Mouse (Mus musculus) stomach, embryonic 15.5 days (tissue): ENCODE results near the gene B3galt5. TPM values are rescaled to one million over a fixed set of nuclear protein-coding genes. Genes with fewer than 3 reads are reported as not detected.
A peak's percentile ranks its signal among the peaks of the same experiment; 100 is the strongest.

Experiments
- ATAC-seq: fragments of 200-750 bp; cut with Nextera tagmentation; 2 replicates; pipeline ENCODE4 v1.8.0; 2017; ENCODE audit warnings: low read depth, moderate number of reproducible peaks, moderate TSS enrichment; ENCODE audit not compliant: insufficient read depth, low FRiP score
- H3K27ac ChIP-seq: fragments of 300-500 bp; sonication (generic); 2 replicates; pipeline ENCODE4 v1.5.1; 2015; ENCODE audit warnings: mild to moderate bottlenecking, inconsistent platforms
- H3K27me3 ChIP-seq: fragments of 300-500 bp; sonication (generic); replicated peaks from 2 replicates; pipeline ENCODE4 v1.6.1; 2015; ENCODE audit warnings: inconsistent platforms
- H3K36me3 ChIP-seq: fragments of 300-500 bp; sonication (generic); 2 replicates; pipeline ENCODE4 v1.6.1; 2015; ENCODE audit warnings: inconsistent platforms
- H3K4me1 ChIP-seq: fragments of 300-500 bp; sonication (generic); 2 replicates; pipeline ENCODE4 v1.6.1; 2015; ENCODE audit warnings: inconsistent platforms
- H3K4me2 ChIP-seq: fragments of 300-500 bp; sonication (generic); 2 replicates; pipeline ENCODE4 v1.6.1; 2015; ENCODE audit warnings: mild to moderate bottlenecking, inconsistent platforms
- H3K4me3 ChIP-seq: fragments of 300-500 bp; sonication (generic); replicated peaks from 2 replicates; pipeline ENCODE4 v1.5.1; 2015; ENCODE audit warnings: inconsistent platforms
- H3K9ac ChIP-seq: fragments of 300-500 bp; sonication (generic); 2 replicates; pipeline ENCODE4 v1.6.1; 2015; ENCODE audit warnings: inconsistent platforms
- H3K9me3 ChIP-seq: fragments of 300-500 bp; sonication (generic); 2 replicates; pipeline ENCODE4 v1.6.1; 2016; ENCODE audit warnings: inconsistent platforms
- WGBS: fragments of 180-500 bp; shearing (Covaris S2); methylation state at CpG from one replicate; pipeline ENCODE4 v1.1.7; 2015; 5-methylcytosine and 5-hydroxymethylcytosine counted together
- polyA plus RNA-seq: library from polyadenylated mRNA; unstranded; fragments of >200 nt; fragmentation: Nextera tagmentation; extraction: Ambion mirVana; gene quantifications from 2 replicates; pipeline ENCODE4 v1.2.1, GENCODE M21; 2015

B3galt5 gene
- polyA plus RNA-seq, result 0.35 and 0.48 TPM in 2 replicates

DNA sequence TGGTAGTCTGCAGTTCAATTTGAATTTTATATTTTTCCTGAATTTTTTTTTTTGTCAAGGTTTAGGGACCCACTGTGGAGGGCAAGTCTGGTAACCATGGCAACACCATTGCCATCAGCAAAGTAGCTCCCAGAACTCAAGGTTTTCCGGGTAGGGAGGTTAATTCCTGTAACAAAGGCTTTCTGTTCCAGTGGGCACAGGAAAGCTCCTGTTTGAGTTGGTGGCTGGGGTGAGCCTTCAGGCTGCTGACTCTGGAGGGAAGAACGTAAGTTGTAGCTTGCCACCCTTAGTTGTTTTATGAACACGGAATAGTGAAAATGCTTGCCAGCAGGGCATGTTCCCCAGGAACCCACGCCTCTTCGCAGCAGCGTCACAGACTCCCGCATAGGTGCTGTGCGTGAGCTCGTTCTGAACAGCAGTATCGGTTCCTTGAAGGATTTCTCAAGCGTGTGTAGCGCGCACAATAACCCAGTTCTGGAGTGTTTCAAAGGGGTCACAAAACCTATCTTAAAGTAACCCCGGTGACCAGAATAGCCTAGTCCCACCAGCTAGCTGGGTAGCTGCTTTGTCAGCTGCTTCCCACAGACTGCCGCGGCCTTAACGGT is at the start of gene B3galt5:
TSS of gene B3galt5 (plus strand) at position 436 of the 605 bp plus-strand sequence.
- Histone ChIP-seq H3K4me3 (no peak within 1 kb of the TSS), H3K36me3 (no peaks in the 10 kb centered on the region), H3K9me3 (no peaks in the 10 kb centered on the region), H3K4me1 (no peaks in the 10 kb centered on the region), H3K4me2 (no peak within 1 kb of the TSS), H3K27me3 (no peaks in the 10 kb centered on the region), H3K9ac (no peak within 1 kb of the TSS), H3K27ac (no peak within 1 kb of the TSS)
- ATAC-seq, result no peak
- WGBS, result 76% methylated on average over 17 of the region's 17 CpGs

GRCm38 (mm10) chr16:96187619-96188018 is 48.0 kb upstream of the B3galt5 start:
- ATAC-seq, result no peak
- Histone ChIP-seq H3K27me3 (no peaks in the 10 kb centered on the region), H3K4me1 (no peaks in the 10 kb centered on the region), H3K4me3 (no peak overlapping the region), H3K4me2 (no peak overlapping the region), H3K9ac (no peak overlapping the region), H3K9me3 (no peaks in the 10 kb centered on the region), H3K27ac (no peak overlapping the region), H3K36me3 (no peaks in the 10 kb centered on the region)
- 82% methylated on average over 5 of the region's 5 CpGs for WGBS

DNA sequence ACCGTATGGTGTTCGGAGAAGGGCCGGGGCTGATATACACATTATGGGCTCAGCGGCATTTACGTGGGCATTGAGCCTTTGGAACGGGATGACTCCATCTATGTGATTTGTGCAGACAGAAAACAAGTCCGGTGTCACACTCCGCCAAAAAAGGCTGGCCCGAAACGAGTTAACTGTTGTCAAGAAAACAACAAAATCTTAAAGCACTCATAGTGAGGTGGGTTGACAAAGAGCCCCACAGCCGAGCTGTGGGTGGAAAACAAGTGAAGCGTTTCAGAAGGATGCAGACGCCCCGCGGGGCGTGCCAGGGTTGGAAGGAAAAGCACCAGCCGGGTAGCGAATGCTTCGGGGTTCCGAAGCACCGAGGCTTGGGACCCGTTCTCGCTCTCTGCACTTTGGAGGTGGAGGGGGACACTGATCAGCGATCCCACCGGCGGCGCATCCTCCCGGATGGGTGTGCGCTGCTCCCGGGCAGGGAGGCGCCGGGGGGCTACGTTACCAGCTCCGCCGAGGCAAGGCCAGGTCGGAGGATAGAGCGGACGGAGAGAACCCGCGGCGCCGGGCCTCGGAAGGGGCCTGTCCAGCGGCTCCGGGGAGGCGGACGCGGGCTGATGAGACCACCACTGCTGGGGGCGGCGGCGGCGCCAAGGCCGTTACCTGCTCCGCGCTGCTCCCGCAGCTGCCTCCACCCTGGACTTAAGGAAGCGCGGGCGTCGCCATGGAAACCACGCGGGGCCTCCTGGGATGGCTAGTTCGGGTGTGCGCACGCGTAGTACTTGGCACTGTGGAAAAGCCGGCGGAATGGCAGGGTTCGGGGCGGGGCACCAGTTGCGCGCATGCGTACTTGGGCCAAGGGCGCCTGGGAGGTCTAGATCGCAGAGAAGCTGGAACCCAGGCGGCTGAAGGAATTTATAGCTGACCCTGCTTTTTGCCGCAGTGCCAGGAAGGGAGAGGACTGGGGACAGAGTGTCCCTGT is 43.8 kb upstream of the B3galt5 start, which contains the start of gene Lca5l:
TSS of gene Lca5l (minus strand) at position 741 of the 976 bp plus-strand sequence.
- peak; percentile 98 for ATAC-seq
- under 1% methylated on average over 77 of the region's 77 CpGs for WGBS
- Histone ChIP-seq H3K36me3 (no peaks in the 10 kb centered on the region), H3K27ac (peak within 1 kb of the TSS; percentile 68; the same call in 1 of the 2 replicates), H3K4me3 (peak within 1 kb of the TSS; percentile 76), H3K27me3 (no peaks in the 10 kb centered on the region), H3K9me3 (no peaks in the 10 kb centered on the region), H3K4me1 (no peaks in the 10 kb centered on the region), H3K4me2 (peak within 1 kb of the TSS; percentile 73), H3K9ac (peak within 1 kb of the TSS; percentile 66)

GRCm38 (mm10) chr16:96199913-96200701 is 35.5 kb upstream of the B3galt5 start, which contains the start of gene Sh3bgr:
Gene Sh3bgr, plus strand, starts transcription at chr16:96200450.
- Histone ChIP-seq H3K27ac (peak within 1 kb of the TSS; percentile 67), H3K36me3 (no peaks in the 10 kb centered on the region), H3K4me2 (peak within 1 kb of the TSS; percentile 68), H3K27me3 (no peaks in the 10 kb centered on the region), H3K4me1 (peaks cover 10% of the 10 kb centered on the region; the same call in 1 of the 2 replicates), H3K9me3 (no peaks in the 10 kb centered on the region), H3K4me3 (peak within 1 kb of the TSS; percentile 32), H3K9ac (no peak within 1 kb of the TSS)
- WGBS, result 6% methylated on average over 20 of the region's 20 CpGs
- peak; percentile 87 for ATAC-seq

- Histone ChIP-seq H3K36me3 (no peaks in the 10 kb centered on the region), H3K9ac (no peak overlapping the region), H3K4me2 (peak overlapping the region; percentile 68), H3K4me3 (peak overlapping the region; percentile 32), H3K9me3 (no peaks in the 10 kb centered on the region), H3K27me3 (no peaks in the 10 kb centered on the region), H3K4me1 (peaks cover 10% of the 10 kb centered on the region; the same call in 1 of the 2 replicates), H3K27ac (peak overlapping the region; percentile 67)
- no peak for ATAC-seq
- WGBS, result 38% methylated on average over 9 of the region's 9 CpGs
Measured at GRCm38 (mm10) chr16:96200702-96201028, 34.9 kb upstream of the B3galt5 start.

- Histone ChIP-seq H3K27ac (peak overlapping the region; percentile 67; the same call in 1 of the 2 replicates), H3K9me3 (no peaks in the 10 kb centered on the region), H3K4me3 (no peak overlapping the region), H3K27me3 (0 out of 2 replicates have a peak, but pooled peaks cover 5% of the 10 kb centered on the region), H3K36me3 (no peaks in the 10 kb centered on the region), H3K4me1 (peaks cover 10% of the 10 kb centered on the region; the same call in 1 of the 2 replicates), H3K9ac (no peak overlapping the region), H3K4me2 (no peak overlapping the region; the same call in 1 of the 2 replicates)
- no peak for ATAC-seq
- 57% methylated on average over 11 of the region's 11 CpGs for WGBS
Measured at GRCm38 (mm10) chr16:96201485-96202232, 33.9 kb upstream of the B3galt5 start.

DNA sequence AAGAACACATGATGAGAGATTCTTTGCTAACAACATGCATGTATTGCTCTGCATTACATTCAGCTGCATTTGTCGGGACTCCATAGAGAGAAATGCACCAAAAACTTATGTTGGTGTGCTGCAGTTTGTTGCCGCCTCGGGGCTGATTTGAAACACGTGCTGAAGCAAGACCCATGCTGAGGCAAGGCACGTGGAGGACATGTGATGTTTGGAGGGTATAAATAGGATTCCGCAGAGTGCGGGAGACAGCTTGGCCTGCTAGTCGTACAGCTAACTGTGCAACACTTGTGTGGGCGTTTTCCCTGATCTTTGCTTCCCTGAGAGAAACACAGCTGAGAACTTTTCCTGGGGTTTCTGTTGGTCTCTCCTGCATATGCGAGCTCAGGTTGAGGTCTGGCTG is 25.8 kb upstream of the B3galt5 start:
- no peak overlapping the region for H3K4me2 ChIP-seq
- H3K9ac ChIP-seq, result no peak overlapping the region
- H3K36me3 ChIP-seq, result no peaks in the 10 kb centered on the region
- H3K4me3 ChIP-seq, result no peak overlapping the region
- no peak for ATAC-seq
- peaks cover 8% of the 10 kb centered on the region for H3K4me1 ChIP-seq
- H3K27ac ChIP-seq, result no peak overlapping the region
- 0 out of 2 replicates have a peak, but pooled peaks cover 5% of the 10 kb centered on the region for H3K27me3 ChIP-seq
- 87% methylated on average over 10 of the region's 10 CpGs for WGBS
- H3K9me3 ChIP-seq, result no peaks in the 10 kb centered on the region

DNA sequence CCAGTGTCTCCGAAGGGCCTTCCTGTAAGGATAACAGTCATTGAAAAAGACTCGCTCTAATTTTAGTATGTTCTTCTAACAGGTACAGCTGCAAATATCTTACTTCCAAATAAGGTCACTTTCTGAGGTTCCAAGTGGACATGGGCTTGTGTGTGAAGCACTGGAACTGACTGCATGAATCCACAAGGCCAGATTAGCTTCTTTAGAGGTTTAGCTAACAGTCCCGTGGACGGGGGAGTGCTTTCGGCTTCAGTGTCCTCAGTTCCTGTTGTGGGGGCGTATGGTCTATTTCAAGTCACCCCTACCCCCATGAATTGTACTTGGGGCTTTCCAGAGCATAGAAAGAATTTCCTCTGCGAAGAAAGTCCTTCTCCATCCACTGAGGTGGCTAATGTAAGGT is 24.7 kb upstream of the B3galt5 start:
- 71% methylated on average over 7 of the region's 7 CpGs for WGBS
- no peak for ATAC-seq

GRCm38 (mm10) chr16:96213027-96213426 is 22.6 kb upstream of the B3galt5 start:
- Histone ChIP-seq H3K36me3 (no peaks in the 10 kb centered on the region), H3K27ac (no peak overlapping the region), H3K4me1 (peaks cover 8% of the 10 kb centered on the region), H3K27me3 (no peaks in the 10 kb centered on the region), H3K9ac (no peak overlapping the region), H3K4me3 (no peak overlapping the region), H3K9me3 (no peaks in the 10 kb centered on the region), H3K4me2 (no peak overlapping the region)
- ATAC-seq, result no peak
- WGBS, result 91% methylated on average over 4 of the region's 4 CpGs

More for the DNA sequence above, 24.7 kb upstream of the B3galt5 start:
- peaks cover 8% of the 10 kb centered on the region for H3K4me1 ChIP-seq
- no peak overlapping the region for H3K4me3 ChIP-seq
- H3K9me3 ChIP-seq, result no peaks in the 10 kb centered on the region
- no peaks in the 10 kb centered on the region for H3K36me3 ChIP-seq
- H3K9ac ChIP-seq, result no peak overlapping the region
- H3K27me3 ChIP-seq, result 0 out of 2 replicates have a peak, but pooled peaks cover 5% of the 10 kb centered on the region
- no peak overlapping the region for H3K4me2 ChIP-seq
- peak overlapping the region; percentile 61; the same call in 1 of the 2 replicates for H3K27ac ChIP-seq

DNA sequence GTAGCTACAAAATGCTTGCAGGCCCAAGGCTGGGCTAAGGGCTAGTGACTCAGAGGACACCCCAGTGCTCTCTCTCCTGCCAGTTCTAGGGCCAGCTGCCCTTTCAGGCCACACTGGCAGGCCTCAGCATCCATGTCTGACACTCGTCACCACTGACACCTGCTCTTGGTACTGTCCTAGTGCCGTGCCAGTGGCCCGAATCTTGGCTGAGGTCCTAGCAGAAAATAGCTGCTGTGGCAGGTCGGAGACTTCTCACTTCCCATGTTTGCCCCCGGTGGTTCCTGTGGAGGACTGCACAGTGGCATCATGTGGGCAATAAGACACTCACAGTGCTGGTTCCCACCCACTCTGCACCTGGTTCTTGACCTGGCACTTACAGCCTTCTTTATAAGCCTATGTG is 14.1 kb upstream of the B3galt5 start:
- 78% methylated on average over 5 of the region's 5 CpGs for WGBS
- Histone ChIP-seq H3K27ac (no peak overlapping the region), H3K36me3 (no peaks in the 10 kb centered on the region), H3K9ac (no peak overlapping the region), H3K4me1 (no peaks in the 10 kb centered on the region), H3K4me2 (no peak overlapping the region), H3K4me3 (no peak overlapping the region), H3K9me3 (no peaks in the 10 kb centered on the region), H3K27me3 (no peaks in the 10 kb centered on the region)
- no peak for ATAC-seq

DNA sequence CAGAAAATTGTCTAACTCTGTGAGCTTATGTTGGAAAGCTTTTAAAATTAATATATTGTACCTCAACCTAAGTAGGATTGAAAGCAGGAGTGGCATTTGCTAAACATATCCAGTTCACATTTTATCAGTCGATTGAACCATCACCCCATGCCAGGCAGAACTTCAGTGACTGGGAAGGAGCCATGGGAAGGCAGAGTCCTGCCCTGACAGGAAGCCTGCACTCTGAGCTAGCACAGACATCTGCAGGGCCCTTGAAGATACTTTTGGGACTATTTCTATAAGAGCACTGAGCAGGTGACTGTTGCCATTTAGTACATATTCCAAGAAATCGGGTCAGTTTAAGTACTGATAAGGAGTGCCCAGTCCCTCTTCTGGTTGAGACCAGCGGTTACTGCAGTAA is 13.6 kb upstream of the B3galt5 start:
- no peak for ATAC-seq
- H3K27me3 ChIP-seq, result no peaks in the 10 kb centered on the region

More for the DNA sequence above, 13.6 kb upstream of the B3galt5 start:
- Histone ChIP-seq H3K4me2 (no peak overlapping the region), H3K4me1 (no peaks in the 10 kb centered on the region), H3K4me3 (no peak overlapping the region), H3K36me3 (no peaks in the 10 kb centered on the region), H3K9me3 (no peaks in the 10 kb centered on the region), H3K9ac (no peak overlapping the region), H3K27ac (no peak overlapping the region)
- WGBS, result 74% methylated on average over 3 of the region's 3 CpGs
